Comparison of ENCODE assay signal across 18 mouse cellular contexts in the genomic region with DNA sequence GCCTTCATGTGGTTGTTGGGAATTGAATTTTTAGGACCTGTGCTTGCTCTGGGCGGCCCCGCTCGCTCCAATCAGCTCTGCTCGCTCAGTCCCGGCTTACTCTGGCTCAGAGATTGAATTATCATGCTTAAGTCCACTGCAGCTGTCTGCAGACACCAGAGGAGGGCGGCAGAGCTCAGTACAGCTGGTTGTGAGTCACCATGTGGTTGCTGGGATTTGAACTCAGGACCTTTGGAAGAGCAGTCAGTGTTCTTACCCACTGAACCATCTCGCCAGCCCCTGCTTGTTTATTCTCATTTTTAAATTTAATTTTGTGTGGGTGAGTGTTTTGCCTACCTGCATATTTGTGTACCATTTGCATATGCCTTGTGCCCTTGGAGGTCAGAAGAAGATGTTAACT. TPM values are rescaled to one million over a fixed set of nuclear protein-coding genes. Genes with fewer than 3 reads are reported as not detected.
A peak's percentile ranks its signal among the peaks of the same experiment; 100 is the strongest.
DNase-seq lines count a peak whose midpoint lies in the region; ATAC-seq and TF ChIP-seq lines count a peak whose summit lies in the region.
"Had no signal": no experiment of that assay in that cellular context is flagged by ENCODE, and none has a peak within 500 bp of the region (broad histone marks: within the 10 kb centered on the region; RNA-seq: fewer than 3 reads in every experiment).

No protein-coding gene starts in this region.

- H3K9me3 ChIP-seq in MEL (replicated peaks; ENCODE audit: insufficient read depth, low read length): no peaks in the 10 kb centered on the region
- no peaks in the 10 kb centered on the region for H3K9me3 ChIP-seq in stomach, postnatal 0 days (ENCODE audit: control insufficient read depth, low read length)
- H3K9me3 ChIP-seq: liver, embryonic 15.5 days; neural tube, embryonic 13.5 days had no signal

- H3K27me3 ChIP-seq in kidney, adult 2 months (replicated peaks; ENCODE audit: control insufficient read depth, insufficient read depth, low read length): no peaks in the 10 kb centered on the region
- H3K27me3 ChIP-seq in spleen, adult 2 months (ENCODE audit: control insufficient read depth, insufficient read depth, low read length): no peaks in the 10 kb centered on the region
- no peaks in the 10 kb centered on the region for H3K27me3 ChIP-seq in MEL (ENCODE audit: control insufficient read depth in 1 of 2, insufficient read depth in 2 of 2, low read length in 2 of 2)
- H3K27me3 ChIP-seq in stomach, postnatal 0 days (ENCODE audit: control insufficient read depth, insufficient read depth, low read length): no peaks in the 10 kb centered on the region
- H3K27me3 ChIP-seq: neural tube, embryonic 13.5 days had no signal

- no peaks in the 10 kb centered on the region for H3K36me3 ChIP-seq in kidney, adult 2 months (ENCODE audit: control insufficient read depth, insufficient read depth, low read length)
- no peaks in the 10 kb centered on the region for H3K36me3 ChIP-seq in spleen, adult 2 months (ENCODE audit: control insufficient read depth, insufficient read depth, low read length)
- peaks cover 0 to 4% of the 10 kb centered on the region in 2 experiments; a peak in 1 of 4 replicates for H3K36me3 ChIP-seq in MEL (ENCODE audit: control insufficient read depth in 1 of 2, insufficient read depth in 2 of 2, low read length in 2 of 2)
- H3K36me3 ChIP-seq in stomach, postnatal 0 days (ENCODE audit: control insufficient read depth, insufficient read depth, low read length): no peaks in the 10 kb centered on the region
- H3K36me3 ChIP-seq: liver, embryonic 15.5 days; neural tube, embryonic 13.5 days had no signal

- no peak for ATAC-seq in stomach, postnatal 0 days (ENCODE audit: low FRiP score, low TSS enrichment)

- no peak for TF ChIP-seq POLR2A in kidney, adult 2 months (IDR thresholded peaks at IDR 0.05; ENCODE audit: low read depth, low read length)
- no peak for TF ChIP-seq POLR2A in spleen, adult 2 months (IDR thresholded peaks at IDR 0.05; ENCODE audit: low read depth, low read length)
- TF ChIP-seq POLR2A in MEL (IDR thresholded peaks at IDR 0.05; ENCODE audit: control insufficient read depth in 1 of 2, insufficient read depth in 1 of 2, low read depth in 1 of 2, low read length in 2 of 2, poor library complexity in 1 of 2): no peak

- TF ChIP-seq EP300 in MEL (IDR thresholded peaks at IDR 0.05; ENCODE audit: low read depth in 1 of 2, low read length in 2 of 2): no peak
- no peak for TF ChIP-seq EP300 in stomach, postnatal 0 days (optimal IDR thresholded peaks at IDR 0.05)

- no peak overlapping the region for H3K9ac ChIP-seq in MEL (ENCODE audit: control insufficient read depth, low read depth, low read length, poor library complexity, severe bottlenecking)
- H3K9ac ChIP-seq in stomach, postnatal 0 days (ENCODE audit: low read length): no peak overlapping the region
- H3K9ac ChIP-seq: hindbrain, embryonic 14.5 days; liver, embryonic 15.5 days; neural tube, embryonic 13.5 days had no signal

- no peak overlapping the region for H3K27ac ChIP-seq in kidney, adult 2 months (ENCODE audit: insufficient read depth, low read depth, low read length)
- H3K27ac ChIP-seq in spleen, adult 2 months (ENCODE audit: insufficient read depth, low read length): no peak overlapping the region
- H3K27ac ChIP-seq in MEL (ENCODE audit: control insufficient read depth, low read depth, low read length): no peak overlapping the region
- H3K27ac ChIP-seq in stomach, postnatal 0 days (replicated peaks): no peak overlapping the region
- H3K27ac ChIP-seq: hindbrain, embryonic 14.5 days; liver, embryonic 15.5 days; neural tube, embryonic 13.5 days had no signal

- TF ChIP-seq CTCF in kidney, adult 2 months (conservative IDR thresholded peaks at IDR 0.05; ENCODE audit: insufficient read depth, insufficient read length, low read depth, low read length): peak; percentile 34
- TF ChIP-seq CTCF in spleen, adult 2 months (IDR thresholded peaks at IDR 0.05; ENCODE audit: extremely low read depth, insufficient read depth, insufficient read length, insufficient replicate concordance): peak; percentile 10; the same call in 1 of the 2 replicates
- peak; percentile 25 to 71 (median 60) for TF ChIP-seq CTCF in MEL (IDR thresholded peaks at IDR 0.05 in 2 of 3, conservative IDR thresholded peaks at IDR 0.05 in 1 of 3; ENCODE audit: control insufficient read depth in 1 of 3, insufficient read depth in 1 of 3, low read depth in 2 of 3, low read length in 3 of 3, poor library complexity in 1 of 3, severe bottlenecking in 1 of 3)
- TF ChIP-seq CTCF in stomach, postnatal 0 days (IDR thresholded peaks at IDR 0.05; ENCODE audit: low read depth): peak; percentile 58

- H3K79me2 ChIP-seq in MEL (ENCODE audit: control insufficient read depth, insufficient read depth, low read length, poor library complexity): peaks cover 11% of the 10 kb centered on the region

- no peak overlapping the region for H3K4me3 ChIP-seq in kidney, adult 2 months (ENCODE audit: insufficient read depth, low read depth, low read length)
- H3K4me3 ChIP-seq in spleen, adult 2 months (ENCODE audit: extremely low read depth, insufficient read depth, insufficient read length): no peak overlapping the region
- H3K4me3 ChIP-seq in MEL (ENCODE audit: control insufficient read depth in 1 of 2, insufficient read depth in 1 of 2, low read depth in 2 of 2, low read length in 2 of 2): no peak overlapping the region
- no peak overlapping the region for H3K4me3 ChIP-seq in stomach, postnatal 0 days (ENCODE audit: low read depth, low read length)
- H3K4me3 ChIP-seq: liver, embryonic 15.5 days; neural tube, embryonic 13.5 days had no signal

- H3K4me1 ChIP-seq in kidney, adult 2 months (ENCODE audit: control insufficient read depth, insufficient read depth, low read length): peaks cover 14% of the 10 kb centered on the region
- peaks cover 14% of the 10 kb centered on the region for H3K4me1 ChIP-seq in spleen, adult 2 months (ENCODE audit: control insufficient read depth, insufficient read depth, insufficient read length)
- peaks cover 6 to 26% of the 10 kb centered on the region in 2 experiments for H3K4me1 ChIP-seq in MEL (ENCODE audit: control insufficient read depth in 1 of 2, insufficient read depth in 2 of 2, low read length in 2 of 2)
- H3K4me1 ChIP-seq in stomach, postnatal 0 days (replicated peaks; ENCODE audit: control insufficient read depth, insufficient read depth): peaks cover 4% of the 10 kb centered on the region

- peak; percentile 58 for TF ChIP-seq RAD21 in MEL (IDR thresholded peaks at IDR 0.05; ENCODE audit: low read depth, low read length)

- DNase-seq in kidney, adult 2 months: no peak
- DNase-seq in kidney, adult 18-20 months: no peak
- DNase-seq in spleen, adult 2 months (ENCODE audit: low read depth in 1 of 2, low spot score in 2 of 2): no peak
- no peak for DNase-seq in spleen, postnatal 36 days (ENCODE audit: low spot score in 2 of 2)
- peak; percentile 71 for DNase-seq in MEL (ENCODE audit: low read depth, low spot score)
- DNase-seq in stomach, postnatal 0 days (ENCODE audit: low spot score): peak; percentile 47
- no peak for DNase-seq in urinary bladder, postnatal 36 days (ENCODE audit: low spot score in 2 of 2)
- DNase-seq: cerebellum, adult 9-10 months; kidney, postnatal 25 days; midbrain, embryonic 14.5 days; right cerebral cortex, postnatal 4 days had no signal

- 78% methylated on average over 7 of the region's 7 CpGs for WGBS in kidney, adult 2 months
- 90% methylated on average over 7 of the region's 7 CpGs for WGBS in spleen, adult 2 months
- WGBS in stomach, postnatal 0 days: 77% methylated on average over 7 of the region's 7 CpGs

- H3K4me2 ChIP-seq in stomach, postnatal 0 days (replicated peaks; ENCODE audit: low read depth): no peak overlapping the region
- H3K4me2 ChIP-seq: heart, embryonic 11.5 days; hindbrain, embryonic 14.5 days; liver, embryonic 15.5 days; neural tube, embryonic 13.5 days had no signal

TF ChIP-seq in MEL, 35 proteins besides CTCF, POLR2A, EP300 and RAD21 (continues in another document):
- TF ChIP-seq SIN3A (IDR thresholded peaks at IDR 0.05; ENCODE audit: low read length): peak; percentile 41; the same call in 1 of the 2 replicates

RNA-seq across cellular contexts. Expression of a gene that starts 1.8 kb away (rescaled TPM):
- 0.05 and 0.10 TPM in 2 replicates for polyA plus RNA-seq in kidney, adult 2 months (2012; rRNA removed)
- not detected in 2 replicates for polyA plus RNA-seq in spleen, adult 2 months (2012; rRNA removed)
- total RNA-seq in MEL (2012; rRNA removed): 0.08 TPM in 1 of 2 replicates, not detected in the other
- polyA plus RNA-seq in MEL (2012; ENCODE audit: insufficient read depth in 1 of 2, insufficient read length in 2 of 2, low read depth in 1 of 2, low replicate concordance in 2 of 2, missing spikeins in 1 of 2): under 1 TPM in 1 of 2 experiments, not detected in 1; 0.22 TPM
- 0.11 TPM in 1 of 2 replicates, not detected in the other for polyA plus RNA-seq in stomach, postnatal 0 days (2015; fragmentation: Nextera tagmentation; extraction: Ambion mirVana)
- total RNA-seq: adrenal gland, postnatal 4 days; left cerebral cortex, adult 18-20 months had no signal
- polyA plus RNA-seq: liver, embryonic 15.5 days; thymus, postnatal 0 days had no signal

RNA-seq across cellular contexts. Expression of a gene that starts 2.2 kb away (rescaled TPM):
- 22.3 and 24.4 TPM in 2 replicates for polyA plus RNA-seq in kidney, adult 2 months (2012; rRNA removed)
- polyA plus RNA-seq in spleen, adult 2 months (2012; rRNA removed): 28.4 and 37.0 TPM in 2 replicates
- total RNA-seq in MEL (2012; rRNA removed): 1.4 and 2.4 TPM in 2 replicates
- 1 to 10 TPM in 1 of 2 experiments, not detected in 1; 2.7 TPM for polyA plus RNA-seq in MEL (2012; ENCODE audit: insufficient read depth in 1 of 2, insufficient read length in 2 of 2, low read depth in 1 of 2, low replicate concordance in 2 of 2, missing spikeins in 1 of 2)
- polyA plus RNA-seq in stomach, postnatal 0 days (2015; fragmentation: Nextera tagmentation; extraction: Ambion mirVana): 2.6 and 2.7 TPM in 2 replicates

RNA-seq across cellular contexts. Expression of a gene that starts 5.1 kb away (rescaled TPM):
- 25.3 and 37.8 TPM in 2 replicates for polyA plus RNA-seq in kidney, adult 2 months (2012; rRNA removed)
- polyA plus RNA-seq in spleen, adult 2 months (2012; rRNA removed): 43.8 and 45.4 TPM in 2 replicates
- 16.6 and 22.2 TPM in 2 replicates for total RNA-seq in MEL (2012; rRNA removed)
- polyA plus RNA-seq in MEL (2012; ENCODE audit: insufficient read depth in 1 of 2, insufficient read length in 2 of 2, low read depth in 1 of 2, low replicate concordance in 2 of 2, missing spikeins in 1 of 2): 100 to 1,000 TPM in 1 of 2 experiments, 10 to 100 TPM in 1; 73.9 to 193 TPM
- polyA plus RNA-seq in stomach, postnatal 0 days (2015; fragmentation: Nextera tagmentation; extraction: Ambion mirVana): 7.9 and 9.0 TPM in 2 replicates

RNA-seq across cellular contexts. Expression of a gene that starts 32.2 kb away (rescaled TPM):
- polyA plus RNA-seq in kidney, adult 2 months (2012; rRNA removed): 11.9 and 14.3 TPM in 2 replicates
- polyA plus RNA-seq in spleen, adult 2 months (2012; rRNA removed): 7.1 and 8.4 TPM in 2 replicates
- 0.31 and 0.33 TPM in 2 replicates for total RNA-seq in MEL (2012; rRNA removed)
- polyA plus RNA-seq in MEL (2012; ENCODE audit: insufficient read depth in 1 of 2, insufficient read length in 2 of 2, low read depth in 1 of 2, low replicate concordance in 2 of 2, missing spikeins in 1 of 2): 1 to 10 TPM in 1 of 2 experiments, not detected in 1; 1.6 TPM
- polyA plus RNA-seq in stomach, postnatal 0 days (2015; fragmentation: Nextera tagmentation; extraction: Ambion mirVana): 4.3 and 5.0 TPM in 2 replicates

RNA-seq across cellular contexts. Expression of a gene that starts 38.1 kb away (rescaled TPM):
- polyA plus RNA-seq in kidney, adult 2 months (2012; rRNA removed): 2.6 and 3.3 TPM in 2 replicates
- 1.1 and 1.2 TPM in 2 replicates for polyA plus RNA-seq in spleen, adult 2 months (2012; rRNA removed)
- total RNA-seq in MEL (2012; rRNA removed): 4.8 and 5.1 TPM in 2 replicates
- 10 to 100 TPM in 1 of 2 experiments, not detected in 1; 26.8 TPM for polyA plus RNA-seq in MEL (2012; ENCODE audit: insufficient read depth in 1 of 2, insufficient read length in 2 of 2, low read depth in 1 of 2, low replicate concordance in 2 of 2, missing spikeins in 1 of 2)
- 0.67 and 0.90 TPM in 2 replicates for polyA plus RNA-seq in stomach, postnatal 0 days (2015; fragmentation: Nextera tagmentation; extraction: Ambion mirVana)

Comparison
In these comparisons a context has a peak if more than half of its experiments do, and no peak if none do; other contexts are left out.
1. DNase-seq: peak in MEL (single experiment) and stomach, postnatal 0 days (single experiment); none in kidney, adult 2 months (single experiment), kidney, adult 18-20 months (single experiment), spleen, adult 2 months (0 of 2), spleen, postnatal 36 days (0 of 2) and urinary bladder, postnatal 36 days (0 of 2).
2. CTCF ChIP-seq: peak in every context shown above with its lines; median percentile 60 in MEL; 58 in stomach, postnatal 0 days; 34 in kidney, adult 2 months; 10 in spleen, adult 2 months.